Mouse (Mus musculus) B cell, adult (primary cell): Measurements from ENCODE around the gene Slc15a2. TPM values are rescaled to one million over a fixed set of nuclear protein-coding genes. Genes with fewer than 3 reads are reported as not detected.

Experiments
- total RNA-seq: library from RNA; stranded (reverse); gene quantifications from 4 replicates; pipeline ENCODE4 v1.2.4, GENCODE M21; 2023; ENCODE audit not compliant: inconsistent age

Gene Slc15a2
- 10.6 to 82.9 TPM (median 26.5 TPM) in 4 replicates for total RNA-seq

GRCm38 (mm10) chr16:36784594-36785313 lies at the start of gene Slc15a2:
TSS of gene Slc15a2 (minus strand) at chr16:36784962.

DNA sequence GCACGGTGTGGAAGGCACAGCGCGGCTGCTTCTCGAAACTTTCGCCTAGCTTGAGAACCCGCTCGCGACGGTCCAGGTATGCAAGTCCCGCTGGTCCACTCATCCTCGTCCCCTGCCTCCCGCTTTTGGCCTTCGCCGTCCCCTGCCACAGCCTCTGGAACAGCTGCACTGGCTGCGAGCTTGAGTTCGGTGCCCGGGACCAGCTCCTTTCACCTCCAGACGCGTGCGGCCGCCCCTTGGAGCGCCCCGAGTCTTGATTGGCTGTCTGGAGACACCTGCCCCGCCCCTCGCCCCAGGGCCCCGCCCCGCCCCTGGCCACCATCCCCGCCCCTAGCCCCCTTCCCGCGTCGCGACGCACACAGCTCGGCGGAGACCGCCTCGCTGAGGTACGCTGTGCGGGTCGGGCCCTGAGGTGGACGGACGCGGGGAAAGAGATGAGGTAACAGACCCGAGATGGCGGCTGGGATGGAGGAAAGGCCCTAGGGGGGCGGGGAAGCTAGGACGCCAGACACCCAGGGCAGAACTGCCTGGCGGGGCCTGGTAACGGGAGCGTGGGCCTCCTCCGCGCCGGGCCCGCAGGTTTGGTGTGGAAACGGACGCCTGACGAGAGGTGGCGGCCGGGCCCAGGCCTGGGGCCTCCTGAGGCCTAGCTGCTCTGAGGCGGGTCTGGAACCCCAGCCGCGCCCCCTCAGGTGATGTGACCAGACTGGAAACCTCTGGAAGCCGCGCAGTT lies 43.5 kb upstream of the Slc15a2 start, which contains the start of gene Iqcb1:
TSS of gene Iqcb1 (plus strand) at position 332 of the 733 bp plus-strand sequence.

Other genes with a start within 250 kb of the Slc15a2 start
- not detected in 4 replicates for gene Casr, start 222.8 kb downstream of the Slc15a2 start, total RNA-seq
- gene Cd86, start 118.9 kb downstream of the Slc15a2 start, total RNA-seq = 123 to 158 TPM (median 149 TPM) in 4 replicates
- 16.2 to 21.9 TPM (median 17.6 TPM) in 4 replicates for gene Ildr1, start 91.0 kb downstream of the Slc15a2 start, total RNA-seq
- gene Iqcb1, start 43.4 kb upstream of the Slc15a2 start, total RNA-seq = 67.6 to 115 TPM (median 93.9 TPM) in 4 replicates
- 12.3 to 14.5 TPM (median 13.4 TPM) in 4 replicates for gene Eaf2, start 90.0 kb upstream of the Slc15a2 start, total RNA-seq
- gene Golgb1, start 90.2 kb upstream of the Slc15a2 start, total RNA-seq = 39.8 to 47.3 TPM (median 43.4 TPM) in 4 replicates
- gene Hcls1, start 150.0 kb upstream of the Slc15a2 start, total RNA-seq = 386 to 409 TPM (median 390 TPM) in 4 replicates
- 0.09 to 1.3 TPM (median 0.29 TPM) in 4 replicates for gene Fbxo40, start 205.5 kb upstream of the Slc15a2 start, total RNA-seq
- 5.6 to 6.5 TPM (median 6.3 TPM) in 4 replicates for gene Polq, start 226.8 kb upstream of the Slc15a2 start, total RNA-seq